Mouse (Mus musculus) cerebellum, adult 8-10 months (tissue): ENCODE measurements around the gene Tagln2.

Experiments
- DNase-seq: peaks from one replicate; pipeline ENCODE4 v3.0.0; 2022

Gene Tagln2

GRCm38 (mm10) chr1:172527431-172527830 is 27.6 kb downstream of the Tagln2 start:
- no peak for DNase-seq

GRCm38 (mm10) chr1:172528701-172529100 is 28.9 kb downstream of the Tagln2 start:
- peak; percentile 87 for DNase-seq

GRCm38 (mm10) chr1:172530544-172531220 is 30.8 kb downstream of the Tagln2 start:
- DNase-seq = no peak

DNA sequence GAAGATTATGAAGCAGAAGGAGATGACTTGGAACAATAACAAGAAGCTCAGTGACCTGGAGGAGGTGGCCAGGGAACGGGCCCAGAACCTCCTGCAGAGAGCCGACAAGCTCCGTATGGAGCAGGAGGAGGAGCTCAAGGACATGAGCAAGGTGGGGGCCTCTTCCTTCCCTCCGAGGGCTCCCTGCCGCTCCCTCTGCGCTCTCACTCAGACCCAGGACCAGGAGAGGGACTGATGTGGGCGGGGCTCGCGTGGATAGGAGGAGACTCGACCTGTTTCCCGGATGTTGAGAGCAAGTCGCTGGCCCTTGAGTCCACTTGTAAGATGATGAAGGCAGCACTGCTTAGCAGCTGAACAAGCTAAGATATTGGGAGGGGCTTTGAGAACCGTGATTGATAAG is 32.7 kb downstream of the Tagln2 start:
- DNase-seq = peak; percentile 58

GRCm38 (mm10) chr1:172535116-172535515 is 35.3 kb downstream of the Tagln2 start:
- no peak for DNase-seq

- DNase-seq = no peak
Observed at GRCm38 (mm10) chr1:172539827-172540226, 40.0 kb downstream of the Tagln2 start.

- no peak for DNase-seq
Observed at GRCm38 (mm10) chr1:172540283-172540820, 40.5 kb downstream of the Tagln2 start.

GRCm38 (mm10) chr1:172546062-172546461 is 46.2 kb downstream of the Tagln2 start:
- no peak for DNase-seq

GRCm38 (mm10) chr1:172548501-172548900 is 48.7 kb downstream of the Tagln2 start:
- DNase-seq = no peak

GRCm38 (mm10) chr1:172549314-172549713 is 49.5 kb downstream of the Tagln2 start:
- no peak for DNase-seq

- no peak for DNase-seq
Observed at GRCm38 (mm10) chr1:172549717-172550116, 49.9 kb downstream of the Tagln2 start.

- no peak for DNase-seq
Observed at GRCm38 (mm10) chr1:172550551-172550951, 50.7 kb downstream of the Tagln2 start.

DNA sequence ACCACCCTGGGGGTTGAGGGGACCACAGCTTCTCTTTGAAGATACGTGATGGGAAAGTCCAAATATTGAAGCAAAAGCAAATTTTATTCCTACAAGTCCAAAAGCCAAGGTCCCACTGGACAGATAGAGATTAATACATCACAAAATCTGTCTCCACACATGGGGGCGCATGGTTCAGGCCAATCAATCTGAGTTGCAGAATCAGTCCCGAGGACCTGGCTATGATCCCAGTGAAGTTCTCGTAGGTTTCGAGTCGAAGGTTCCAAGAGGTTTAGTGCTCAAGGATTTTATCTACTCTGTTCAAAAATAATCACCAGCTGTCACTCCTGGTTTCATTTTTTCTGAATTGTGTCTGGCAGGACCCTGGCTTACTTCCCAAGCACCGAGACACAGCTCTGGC is 51.2 kb downstream of the Tagln2 start:
- no peak for DNase-seq

DNA sequence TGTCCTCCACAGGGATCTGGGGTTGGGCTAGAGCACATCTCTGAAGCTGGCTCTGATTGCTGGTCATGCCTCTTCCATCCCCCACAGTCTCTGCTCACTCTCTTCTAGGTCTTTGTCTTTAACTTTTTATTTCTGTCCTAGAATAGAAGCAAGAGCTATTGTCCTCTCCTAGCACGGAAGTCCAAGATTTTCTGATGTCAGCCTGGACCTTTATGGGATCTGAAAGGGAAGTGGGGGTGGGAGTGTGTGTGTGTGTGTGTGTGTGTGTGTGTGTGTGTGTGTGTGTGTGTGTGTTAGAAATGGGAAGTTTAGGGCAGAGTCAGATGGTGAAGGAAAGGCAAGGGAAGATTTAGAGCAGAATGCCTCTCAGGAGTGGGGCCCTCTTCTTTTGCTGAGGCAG is 52.8 kb downstream of the Tagln2 start:
- no peak for DNase-seq

DNA sequence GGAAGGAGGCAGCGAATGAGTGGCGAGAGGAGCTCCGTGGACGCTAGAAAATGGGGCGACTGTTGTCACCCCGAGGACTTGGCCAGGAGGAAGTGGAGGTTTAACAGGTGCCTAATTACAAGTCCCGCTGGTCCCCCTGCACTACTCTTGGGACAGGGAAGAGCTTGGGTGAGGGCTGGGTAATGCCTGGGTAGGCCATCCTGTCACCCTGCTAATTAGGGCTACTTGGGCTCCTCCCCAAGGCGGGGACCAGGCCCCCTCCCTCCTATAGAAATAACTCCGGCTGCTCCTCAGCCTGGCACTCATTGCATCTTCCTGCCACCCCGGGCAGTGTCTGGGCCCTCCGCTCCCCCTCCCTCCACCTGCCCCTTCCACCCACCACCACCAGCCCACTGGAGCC is 55.8 kb downstream of the Tagln2 start, which contains the start of gene Vsig8:
Gene Vsig8 (plus strand): TSS at position 301 of the 400 bp plus-strand sequence.
- no peak for DNase-seq
